Mouse (Mus musculus) kidney, embryonic 14.5 days (tissue): ENCODE measurements around the gene Itga7. TPM values are rescaled to one million over a fixed set of nuclear protein-coding genes. Genes with fewer than 3 reads are reported as not detected.

Source experiments
- ATAC-seq: fragments of 200-750 bp; cut with Nextera tagmentation; 2 replicates; pipeline ENCODE4 v1.8.0; 2017; ENCODE audit warnings: moderate number of reproducible peaks, mild to moderate bottlenecking, moderate TSS enrichment, moderate library complexity; ENCODE audit not compliant: low FRiP score, low TSS enrichment
- H3K27ac ChIP-seq: fragments of 300-500 bp; sonication (generic); 2 replicates; pipeline ENCODE4 v1.5.1; 2014; ENCODE audit warnings: low read depth, mild to moderate bottlenecking, low read length, moderate library complexity, mixed read lengths
- H3K27me3 ChIP-seq: fragments of 300-500 bp; sonication (generic); 2 replicates; pipeline ENCODE4 v1.6.1; 2014; ENCODE audit warnings: mild to moderate bottlenecking, low read length; ENCODE audit not compliant: control insufficient read depth, insufficient read depth
- H3K36me3 ChIP-seq: fragments of 300-500 bp; sonication (generic); 2 replicates; pipeline ENCODE4 v1.6.1; 2014; ENCODE audit warnings: low read length, mixed read lengths; ENCODE audit not compliant: control insufficient read depth, insufficient read depth
- H3K4me1 ChIP-seq: fragments of 300-500 bp; sonication (generic); 2 replicates; pipeline ENCODE4 v1.6.1; 2014; ENCODE audit warnings: low read length, mixed read lengths; ENCODE audit not compliant: control insufficient read depth, insufficient read depth
- H3K4me2 ChIP-seq: fragments of 300-500 bp; sonication (generic); replicated peaks from 2 replicates; pipeline ENCODE4 v1.6.1; 2014; ENCODE audit warnings: low read depth, mild to moderate bottlenecking, low read length
- H3K4me3 ChIP-seq: fragments of 300-500 bp; sonication (generic); 2 replicates; pipeline ENCODE4 v1.5.1; 2014; ENCODE audit warnings: mild to moderate bottlenecking, low read length
- H3K9ac ChIP-seq: fragments of 300-500 bp; sonication (generic); 2 replicates; pipeline ENCODE4 v1.6.1; 2014; ENCODE audit warnings: low read depth, mild to moderate bottlenecking, low read length, moderate library complexity
- H3K9me3 ChIP-seq: fragments of 300-500 bp; sonication (generic); 2 replicates; pipeline ENCODE4 v1.6.1; 2016; ENCODE audit warnings: low read length; ENCODE audit not compliant: control insufficient read depth
- WGBS: fragments of 180-500 bp; shearing (Covaris S2); extraction: QIAGEN DNeasy Blood & Tissue Kit; methylation state at CpG from one replicate; pipeline ENCODE4 v1.1.7; 2014; 5-methylcytosine and 5-hydroxymethylcytosine counted together
- polyA plus RNA-seq: library from polyadenylated mRNA; unstranded; fragments of >200 nt; fragmentation: Nextera tagmentation; extraction: Ambion mirVana; gene quantifications from 2 replicates; pipeline ENCODE4 v1.2.1, GENCODE M21; 2014

Itga7 gene
- polyA plus RNA-seq, 1 experiment from 2014 or later = 1.3 TPM

DNA sequence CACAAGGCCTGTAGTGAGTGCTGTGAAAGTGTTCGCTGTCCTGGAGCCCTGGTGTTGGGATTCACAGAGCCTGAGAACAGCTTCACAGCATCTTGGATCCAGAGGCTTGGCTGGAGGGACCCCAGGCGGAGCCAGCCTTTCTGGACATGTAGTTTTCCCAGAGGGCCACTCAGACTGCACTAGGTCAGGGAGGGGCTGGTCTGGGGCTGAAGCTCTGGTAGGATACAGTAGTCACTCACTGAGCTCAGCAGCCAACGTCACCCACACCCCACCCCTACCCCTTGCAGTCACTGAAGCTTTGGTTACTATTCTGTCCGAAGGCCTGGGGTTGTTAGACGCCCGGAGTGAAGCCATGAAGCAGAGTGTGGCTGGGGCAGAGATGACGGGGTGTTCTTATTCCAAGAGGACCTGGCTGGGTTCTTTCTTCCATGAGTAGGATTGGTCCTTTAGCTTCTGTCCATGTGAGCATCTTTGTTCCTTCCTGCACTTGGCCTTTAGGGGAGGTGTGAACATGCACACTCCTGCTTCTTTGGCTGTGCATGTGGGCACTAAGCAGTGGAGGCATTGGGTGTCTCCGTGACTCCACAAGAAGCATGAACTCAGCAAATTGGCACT is 2.3 kb downstream of the Itga7 start:
- 0 out of 2 replicates have a peak, but pooled peaks cover 9% of the 10 kb centered on the region for H3K4me1 ChIP-seq
- no peak overlapping the region for H3K9ac ChIP-seq
- no peak for ATAC-seq
- H3K4me2 ChIP-seq = no peak overlapping the region
- H3K4me3 ChIP-seq = no peak overlapping the region
- 80% methylated on average over 8 of the region's 8 CpGs for WGBS
- no peak overlapping the region for H3K27ac ChIP-seq
- H3K9me3 ChIP-seq = no peaks in the 10 kb centered on the region
- peaks cover 49% of the 10 kb centered on the region for H3K27me3 ChIP-seq
- no peaks in the 10 kb centered on the region for H3K36me3 ChIP-seq

DNA sequence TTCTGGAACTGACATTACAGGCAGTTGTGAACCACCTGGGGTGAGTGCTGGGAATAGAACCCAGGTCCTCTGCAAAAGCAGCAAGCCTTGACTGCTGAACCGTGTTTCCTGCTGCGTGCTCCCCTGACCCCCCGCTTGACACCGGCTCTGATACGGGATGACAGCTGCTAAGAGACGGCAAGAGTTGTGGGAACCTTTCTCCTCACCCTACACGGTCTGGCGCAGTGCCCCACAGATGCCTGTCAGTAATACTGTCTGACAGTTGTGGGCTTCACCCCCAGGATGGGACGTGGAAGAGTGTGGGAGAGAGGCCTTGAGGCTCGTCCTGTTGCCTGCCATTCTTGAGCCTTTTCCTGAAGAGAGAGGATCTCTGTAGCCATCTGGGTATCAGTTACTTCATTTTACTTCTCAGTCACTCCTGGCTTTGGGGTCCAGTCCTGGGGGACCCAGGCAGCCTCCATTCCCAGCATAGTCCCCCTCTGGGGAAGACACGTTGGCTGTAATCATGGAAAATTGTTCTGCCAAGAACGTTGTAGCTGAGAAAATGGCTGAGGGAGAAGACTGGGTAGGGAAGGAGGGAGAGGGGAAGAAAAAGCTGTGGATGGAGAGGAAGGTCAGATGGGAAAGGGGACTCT is 4.3 kb downstream of the Itga7 start:
- Histone ChIP-seq H3K27me3 (peaks cover 35% of the 10 kb centered on the region), H3K4me2 (no peak overlapping the region), H3K4me3 (no peak overlapping the region), H3K27ac (no peak overlapping the region), H3K9ac (no peak overlapping the region), H3K4me1 (0 out of 2 replicates have a peak, but pooled peaks cover 9% of the 10 kb centered on the region), H3K9me3 (no peaks in the 10 kb centered on the region), H3K36me3 (no peaks in the 10 kb centered on the region)
- 64% methylated on average over 12 of the region's 12 CpGs for WGBS
- ATAC-seq = no peak

DNA sequence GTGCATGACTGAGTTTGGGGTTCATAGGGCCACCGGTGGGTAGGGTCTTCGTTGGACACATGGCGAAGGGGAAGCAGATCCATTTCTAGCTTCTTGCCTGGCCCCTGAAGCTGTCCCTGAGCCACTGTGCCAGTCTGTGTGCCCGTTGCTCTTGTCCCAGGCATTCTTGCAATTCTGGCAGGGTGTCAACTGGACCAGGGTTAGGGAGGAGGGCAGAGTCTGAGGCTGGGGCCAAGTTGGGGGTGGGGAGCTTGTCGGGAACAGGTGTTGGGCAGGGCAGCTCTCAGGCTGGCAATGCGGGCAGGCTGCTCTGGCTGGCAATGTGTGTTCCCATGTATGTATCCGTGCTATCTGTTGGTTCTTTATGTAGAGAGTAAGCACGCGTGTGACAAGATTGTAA is 4.8 kb downstream of the Itga7 start:
- Histone ChIP-seq H3K27ac (no peak overlapping the region), H3K4me1 (0 out of 2 replicates have a peak, but pooled peaks cover 7% of the 10 kb centered on the region), H3K27me3 (peaks cover 29% of the 10 kb centered on the region), H3K9me3 (no peaks in the 10 kb centered on the region), H3K9ac (no peak overlapping the region), H3K36me3 (no peaks in the 10 kb centered on the region), H3K4me3 (no peak overlapping the region), H3K4me2 (no peak overlapping the region)
- no peak for ATAC-seq
- 86% methylated on average over 9 of the region's 9 CpGs for WGBS

DNA sequence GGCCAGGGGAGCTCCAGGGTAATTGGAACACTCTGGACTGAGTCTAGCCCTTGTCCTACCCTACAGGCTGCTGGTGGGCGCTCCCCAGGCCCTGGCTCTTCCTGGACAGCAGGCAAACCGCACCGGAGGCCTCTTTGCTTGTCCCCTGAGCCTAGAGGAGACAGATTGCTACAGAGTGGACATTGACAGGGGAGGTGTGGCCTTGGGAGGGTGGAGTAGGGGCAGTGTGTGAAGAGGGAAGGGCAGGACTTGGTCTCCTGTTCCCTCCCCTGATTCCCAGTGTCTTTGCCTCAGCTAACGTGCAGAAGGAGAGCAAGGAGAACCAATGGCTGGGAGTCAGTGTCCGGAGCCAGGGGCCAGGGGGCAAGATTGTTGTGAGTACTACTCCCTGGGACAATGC is 5.4 kb downstream of the Itga7 start:
- no peak for ATAC-seq
- no peak overlapping the region for H3K4me3 ChIP-seq

DNA sequence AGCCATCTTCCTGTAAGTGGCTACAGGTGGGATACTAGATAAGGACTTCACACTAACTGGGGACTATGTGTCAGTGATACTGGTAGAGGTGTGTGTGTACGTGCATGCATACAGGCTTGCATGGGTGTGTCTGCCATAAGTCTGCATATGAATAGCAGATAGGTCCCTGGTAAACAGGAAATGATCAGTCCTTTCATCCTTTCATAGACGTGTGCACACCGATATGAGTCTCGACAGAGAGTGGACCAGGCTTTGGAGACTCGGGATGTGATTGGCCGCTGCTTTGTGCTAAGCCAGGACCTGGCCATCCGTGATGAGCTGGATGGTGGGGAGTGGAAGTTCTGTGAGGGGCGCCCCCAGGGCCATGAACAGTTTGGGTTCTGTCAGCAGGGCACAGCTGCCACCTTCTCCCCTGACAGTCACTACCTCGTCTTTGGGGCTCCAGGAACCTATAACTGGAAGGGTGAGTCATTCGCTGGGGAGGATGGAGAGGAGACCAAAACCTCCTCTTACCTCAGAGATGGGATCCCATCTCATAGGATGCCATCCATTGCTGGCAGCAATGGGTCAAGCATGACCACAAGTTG is 7.0 kb downstream of the Itga7 start:
- H3K9ac ChIP-seq = no peak overlapping the region
- peaks cover 10% of the 10 kb centered on the region for H3K27me3 ChIP-seq
- H3K4me3 ChIP-seq = no peak overlapping the region
- no peak for ATAC-seq
- H3K4me2 ChIP-seq = no peak overlapping the region
- no peaks in the 10 kb centered on the region for H3K9me3 ChIP-seq
- no peaks in the 10 kb centered on the region for H3K4me1 ChIP-seq
- WGBS = 88% methylated on average over 10 of the region's 10 CpGs
- no peak overlapping the region for H3K27ac ChIP-seq
- no peaks in the 10 kb centered on the region for H3K36me3 ChIP-seq

More for the DNA sequence above, 5.4 kb downstream of the Itga7 start:
- H3K4me1 ChIP-seq = 0 out of 2 replicates have a peak, but pooled peaks cover 2% of the 10 kb centered on the region
- no peak overlapping the region for H3K9ac ChIP-seq
- H3K27me3 ChIP-seq = peaks cover 25% of the 10 kb centered on the region
- H3K4me2 ChIP-seq = no peak overlapping the region
- H3K27ac ChIP-seq = no peak overlapping the region
- no peaks in the 10 kb centered on the region for H3K9me3 ChIP-seq
- WGBS = 40% methylated on average over 5 of the region's 5 CpGs
- H3K36me3 ChIP-seq = no peaks in the 10 kb centered on the region

DNA sequence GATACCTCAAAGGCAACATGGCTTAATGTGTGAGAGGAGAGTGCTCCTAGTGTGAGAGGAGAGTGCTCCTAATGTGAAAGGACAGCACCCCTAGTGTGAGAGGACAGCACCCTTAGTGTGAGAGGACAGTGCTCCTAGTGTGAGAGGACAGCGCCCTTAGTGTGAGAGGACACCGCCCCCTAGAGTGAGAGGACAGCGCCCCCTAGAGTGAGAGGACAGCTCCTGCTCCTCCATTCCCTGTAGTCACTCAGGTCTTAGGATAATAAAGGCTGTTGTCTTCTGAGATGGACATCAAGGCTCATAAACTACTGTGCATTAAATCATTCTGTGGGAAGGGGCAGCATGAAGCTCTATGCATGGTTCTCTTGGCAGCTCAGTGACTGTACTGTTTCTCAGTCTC is 12.1 kb downstream of the Itga7 start:
- Histone ChIP-seq H3K4me2 (no peak overlapping the region), H3K4me1 (no peaks in the 10 kb centered on the region), H3K9me3 (no peaks in the 10 kb centered on the region), H3K36me3 (no peaks in the 10 kb centered on the region), H3K27ac (no peak overlapping the region), H3K27me3 (no peaks in the 10 kb centered on the region), H3K4me3 (no peak overlapping the region), H3K9ac (no peak overlapping the region)
- WGBS = 21% methylated on average over 3 of the region's 3 CpGs
- ATAC-seq = no peak

DNA sequence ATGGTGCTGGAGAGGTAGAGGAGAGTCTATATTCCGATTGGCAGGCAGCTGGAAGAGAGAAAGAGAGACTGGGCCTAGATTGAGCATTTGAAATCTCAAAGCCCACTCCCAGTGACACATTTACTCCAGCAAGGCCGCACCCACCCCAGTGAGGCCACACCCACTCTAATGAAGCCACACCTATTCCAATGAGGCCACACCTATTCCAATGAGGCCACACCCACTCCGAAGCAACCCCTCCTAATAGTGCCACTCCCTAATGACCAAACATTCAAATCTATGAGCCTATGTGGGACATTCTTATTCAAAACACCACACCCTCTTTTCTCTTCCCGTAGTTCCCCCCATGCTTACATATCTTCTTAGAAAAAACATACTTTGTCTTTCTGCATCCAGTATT is 13.9 kb downstream of the Itga7 start:
- Histone ChIP-seq H3K36me3 (no peaks in the 10 kb centered on the region), H3K9ac (no peak overlapping the region), H3K4me2 (no peak overlapping the region), H3K9me3 (no peaks in the 10 kb centered on the region), H3K4me1 (no peaks in the 10 kb centered on the region), H3K27ac (no peak overlapping the region), H3K4me3 (no peak overlapping the region), H3K27me3 (no peaks in the 10 kb centered on the region)
- WGBS = 91% methylated on average over 4 of the region's 4 CpGs
- no peak for ATAC-seq

DNA sequence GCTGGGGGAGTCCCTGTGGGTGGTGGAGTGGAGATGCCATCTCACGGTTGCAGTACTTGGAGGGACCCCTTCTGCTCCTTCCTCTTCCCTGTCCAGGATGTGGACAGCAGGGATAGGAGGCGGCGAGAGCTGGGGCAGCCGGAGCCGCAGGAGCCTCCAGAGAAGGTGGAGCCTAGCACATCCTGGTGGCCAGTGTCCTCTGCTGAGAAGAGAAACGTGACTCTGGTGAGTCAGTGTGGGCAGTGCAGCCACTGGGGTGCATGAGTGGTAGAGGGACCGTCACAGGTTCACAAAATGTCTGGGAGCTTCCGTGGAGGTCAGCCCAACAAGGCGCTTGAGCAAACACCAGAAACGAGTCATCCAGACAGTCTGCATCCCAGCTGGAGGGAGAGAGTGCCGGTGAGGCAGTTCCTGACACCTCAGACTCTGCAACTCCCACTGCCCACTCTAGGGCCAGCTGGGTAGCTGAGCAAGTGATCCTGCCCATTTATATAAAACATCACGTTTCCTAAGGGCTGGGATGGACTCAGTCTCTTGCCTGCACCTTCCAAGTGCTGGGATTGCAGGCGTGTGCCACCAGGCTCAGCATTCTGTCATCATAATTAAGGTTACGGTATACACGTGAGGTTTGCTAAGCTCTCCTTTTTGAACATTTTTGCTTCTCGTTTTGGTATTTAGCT is 16.7 kb downstream of the Itga7 start:
- H3K36me3 ChIP-seq = no peaks in the 10 kb centered on the region
- no peak for ATAC-seq
- H3K4me1 ChIP-seq = no peaks in the 10 kb centered on the region
- no peak overlapping the region for H3K27ac ChIP-seq
- H3K9me3 ChIP-seq = no peaks in the 10 kb centered on the region
- no peaks in the 10 kb centered on the region for H3K27me3 ChIP-seq
- no peak overlapping the region for H3K9ac ChIP-seq
- no peak overlapping the region for H3K4me3 ChIP-seq
- 56% methylated on average over 16 of the region's 16 CpGs for WGBS
- H3K4me2 ChIP-seq = no peak overlapping the region

DNA sequence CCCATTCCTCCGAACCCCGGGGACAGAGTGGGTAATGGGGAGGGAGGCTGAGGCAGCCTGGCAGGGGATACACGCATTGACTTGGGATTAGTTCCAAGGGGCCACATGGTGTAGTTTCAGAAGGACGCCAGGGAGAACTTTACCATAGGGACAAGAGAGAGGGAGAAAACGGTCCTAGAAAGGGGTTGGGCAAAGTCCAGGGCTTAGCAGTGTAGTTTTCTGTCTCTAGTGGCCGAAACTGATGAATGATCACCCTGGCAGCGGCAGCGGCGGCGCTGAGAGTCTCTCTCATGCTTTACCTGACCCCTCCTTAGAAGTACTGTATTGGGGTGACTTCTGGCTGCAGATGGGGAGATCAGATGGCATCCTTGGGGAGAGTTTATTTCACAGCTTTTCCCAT is 24.7 kb downstream of the Itga7 start:
- no peak for ATAC-seq
- H3K4me2 ChIP-seq = no peak overlapping the region
- no peak overlapping the region for H3K9ac ChIP-seq
- H3K27me3 ChIP-seq = no peaks in the 10 kb centered on the region
- 83% methylated on average over 10 of the region's 10 CpGs for WGBS
- H3K4me3 ChIP-seq = no peak overlapping the region
- H3K36me3 ChIP-seq = no peaks in the 10 kb centered on the region
- no peaks in the 10 kb centered on the region for H3K9me3 ChIP-seq
- H3K4me1 ChIP-seq = no peaks in the 10 kb centered on the region
- no peak overlapping the region for H3K27ac ChIP-seq
